Mouse (Mus musculus): ENCODE measurements around the gene Svep1.

The Svep1 gene

GRCm38 (mm10) chr4:58170430-58170829 is 36.2 kb downstream of the Svep1 start:
- DNase-seq (ENCODE audit: low read depth): no peak

GRCm38 (mm10) chr4:58169918-58170317 is 36.7 kb downstream of the Svep1 start:
- no peak for DNase-seq (ENCODE audit: low read depth)

GRCm38 (mm10) chr4:58168366-58168765 is 38.3 kb downstream of the Svep1 start:
- peak; percentile 81 for DNase-seq (ENCODE audit: low read depth)

GRCm38 (mm10) chr4:58165711-58166110 is 40.9 kb downstream of the Svep1 start:
- DNase-seq (ENCODE audit: low read depth): no peak

GRCm38 (mm10) chr4:58161901-58162300 is 44.8 kb downstream of the Svep1 start:
- DNase-seq (ENCODE audit: low read depth): no peak

- no peak for DNase-seq (ENCODE audit: low read depth)
Measured at GRCm38 (mm10) chr4:58159564-58159963, 47.1 kb downstream of the Svep1 start.

GRCm38 (mm10) chr4:58150301-58150700 is 56.4 kb downstream of the Svep1 start:
- DNase-seq (ENCODE audit: low read depth): no peak

- DNase-seq (ENCODE audit: low read depth): peak; percentile 40
Measured at GRCm38 (mm10) chr4:58149186-58149585, 57.5 kb downstream of the Svep1 start.

GRCm38 (mm10) chr4:58148547-58148946 is 58.1 kb downstream of the Svep1 start:
- no peak for DNase-seq (ENCODE audit: low read depth)

- DNase-seq (ENCODE audit: low read depth): no peak
Measured at GRCm38 (mm10) chr4:58146676-58147075, 60.0 kb downstream of the Svep1 start.

GRCm38 (mm10) chr4:58139764-58140556 is 66.7 kb downstream of the Svep1 start:
- DNase-seq (ENCODE audit: low read depth): no peak

- no peak for DNase-seq (ENCODE audit: low read depth)
Measured at GRCm38 (mm10) chr4:58139241-58139640, 67.4 kb downstream of the Svep1 start.

GRCm38 (mm10) chr4:58133610-58134309 is 72.9 kb downstream of the Svep1 start:
- no peak for DNase-seq (ENCODE audit: low read depth)

GRCm38 (mm10) chr4:58129844-58130243 is 76.8 kb downstream of the Svep1 start:
- DNase-seq (ENCODE audit: low read depth): no peak

GRCm38 (mm10) chr4:58127024-58127423 is 79.6 kb downstream of the Svep1 start:
- no peak for DNase-seq (ENCODE audit: low read depth)

GRCm38 (mm10) chr4:58115452-58115851 is 91.2 kb downstream of the Svep1 start:
- no peak for DNase-seq (ENCODE audit: low read depth)

GRCm38 (mm10) chr4:58111008-58111407 is 95.7 kb downstream of the Svep1 start:
- DNase-seq (ENCODE audit: low read depth): no peak

GRCm38 (mm10) chr4:58109793-58110192 is 96.9 kb downstream of the Svep1 start:
- no peak for DNase-seq (ENCODE audit: low read depth)

- DNase-seq (ENCODE audit: low read depth): no peak
Measured at GRCm38 (mm10) chr4:58108364-58108763, 98.3 kb downstream of the Svep1 start.

GRCm38 (mm10) chr4:58097732-58098131 is 108.9 kb downstream of the Svep1 start:
- no peak for DNase-seq (ENCODE audit: low read depth)

- no peak for DNase-seq (ENCODE audit: low read depth)
Measured at GRCm38 (mm10) chr4:58086738-58087137, 119.9 kb downstream of the Svep1 start.

- DNase-seq (ENCODE audit: low read depth): no peak
Measured at GRCm38 (mm10) chr4:58086151-58086550, 120.5 kb downstream of the Svep1 start.

GRCm38 (mm10) chr4:58085340-58085739 is 121.3 kb downstream of the Svep1 start:
- DNase-seq (ENCODE audit: low read depth): no peak
